Mouse (Mus musculus) hindlimb bud, embryonic 11.5 days (tissue): ENCODE data around the gene Bloc1s6.

ENCODE experiments used
- DNase-seq: peaks from one replicate; pipeline ENCODE4 v3.0.0-alpha.2; 2012; ENCODE audit warnings: low read depth, low spot score; ENCODE audit errors: extremely low spot score

The Bloc1s6 gene

DNA sequence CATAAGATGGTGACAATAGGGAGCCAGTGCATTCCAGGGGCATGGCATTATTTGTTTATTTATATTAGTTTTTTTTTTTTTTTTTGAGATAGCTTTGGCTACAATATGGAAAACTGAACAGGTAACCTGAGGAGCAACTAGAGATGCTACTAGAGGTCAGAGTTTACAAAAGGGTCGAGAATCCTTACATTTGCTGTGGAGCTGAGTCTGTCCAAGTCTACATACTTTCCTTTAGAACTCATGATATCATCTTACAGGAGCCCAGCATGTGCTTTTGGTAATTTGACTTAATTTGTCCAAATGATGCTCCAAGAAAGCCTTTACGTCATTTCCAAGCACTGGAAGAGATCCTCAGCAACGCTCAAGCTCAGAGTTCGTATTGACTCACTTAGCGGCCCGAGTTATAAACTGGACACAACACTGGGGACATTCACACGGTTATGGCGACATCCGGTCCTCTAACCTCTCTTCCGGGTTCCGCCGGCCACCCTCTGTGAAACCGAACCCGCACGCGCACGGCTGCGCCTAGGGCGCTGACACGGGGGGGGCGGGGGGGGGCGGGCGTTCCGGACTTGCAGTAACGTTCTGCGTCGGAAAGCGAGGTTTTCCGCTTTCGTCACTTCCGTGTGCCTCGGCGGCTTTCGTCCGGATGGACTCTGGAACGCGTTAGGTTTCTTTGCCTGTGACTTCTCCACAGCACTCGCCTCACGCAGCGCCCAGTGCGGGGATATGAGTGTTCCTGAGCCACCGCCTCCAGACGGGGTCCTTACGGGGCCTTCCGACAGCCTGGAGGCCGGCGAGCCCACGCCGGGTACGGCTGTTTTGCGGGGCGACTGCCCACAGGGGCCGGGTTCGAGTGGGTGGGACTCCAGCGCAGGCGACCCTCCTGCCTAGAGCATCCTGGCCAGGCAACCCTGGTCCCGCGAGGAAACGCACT, at the start of gene Bloc1s6:
TSS of gene Bloc1s6 (plus strand) at position 610 of the 937 bp plus-strand sequence.
- peak; percentile 90 for DNase-seq

DNA sequence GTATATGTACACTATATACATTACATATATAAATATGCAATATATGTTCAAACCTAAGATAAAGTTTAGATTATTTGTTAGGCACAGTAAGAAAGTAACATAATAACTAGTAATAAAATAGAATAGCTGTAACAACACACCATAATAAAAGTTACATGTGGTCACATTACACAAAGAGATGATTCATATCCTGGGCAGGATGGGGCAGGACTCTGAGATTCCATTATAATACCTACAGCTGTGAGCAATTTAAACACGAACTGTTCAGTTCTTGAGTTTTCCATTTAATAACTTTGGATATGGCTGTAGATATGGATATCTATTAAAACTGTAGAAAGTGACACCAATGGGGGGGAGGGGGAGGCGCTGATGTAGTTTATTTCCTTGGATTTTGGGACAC, 40.8 kb upstream of the Bloc1s6 start:
- DNase-seq: no peak

DNA sequence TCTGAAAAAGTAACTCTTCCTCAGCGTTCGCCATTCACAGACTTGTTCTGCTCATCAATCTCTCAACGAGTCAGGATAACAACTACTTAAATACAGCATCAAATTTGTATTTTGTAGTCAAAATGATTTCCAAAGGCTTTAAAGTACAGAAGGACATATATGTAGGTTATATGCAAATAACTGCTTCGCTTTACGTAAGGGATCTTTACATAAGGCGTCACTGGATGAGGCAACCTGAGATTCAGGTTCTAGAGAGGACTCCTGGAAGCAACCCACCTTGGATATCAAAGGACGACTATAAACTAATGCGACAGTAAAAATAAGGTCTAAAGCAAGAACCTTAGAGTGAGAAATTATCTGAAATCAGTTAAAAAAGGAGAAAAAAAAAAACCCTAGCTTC, 37.3 kb upstream of the Bloc1s6 start:
- DNase-seq: no peak

DNA sequence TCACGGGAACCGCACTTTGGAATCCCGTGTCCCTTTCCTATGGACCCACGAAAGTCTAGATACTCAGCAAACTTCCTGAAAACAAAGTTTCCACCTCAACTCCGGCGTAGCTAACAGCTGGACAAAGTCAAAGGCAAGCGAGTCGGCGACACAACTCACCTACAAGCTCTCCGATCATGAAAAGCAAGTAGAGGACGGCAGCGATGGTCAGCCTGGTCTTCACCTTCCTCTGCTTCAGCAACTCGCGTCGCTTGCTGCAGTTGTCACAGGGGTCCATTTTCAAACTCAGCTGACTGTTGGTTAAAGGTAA, 36.5 kb upstream of the Bloc1s6 start:
- no peak for DNase-seq

DNA sequence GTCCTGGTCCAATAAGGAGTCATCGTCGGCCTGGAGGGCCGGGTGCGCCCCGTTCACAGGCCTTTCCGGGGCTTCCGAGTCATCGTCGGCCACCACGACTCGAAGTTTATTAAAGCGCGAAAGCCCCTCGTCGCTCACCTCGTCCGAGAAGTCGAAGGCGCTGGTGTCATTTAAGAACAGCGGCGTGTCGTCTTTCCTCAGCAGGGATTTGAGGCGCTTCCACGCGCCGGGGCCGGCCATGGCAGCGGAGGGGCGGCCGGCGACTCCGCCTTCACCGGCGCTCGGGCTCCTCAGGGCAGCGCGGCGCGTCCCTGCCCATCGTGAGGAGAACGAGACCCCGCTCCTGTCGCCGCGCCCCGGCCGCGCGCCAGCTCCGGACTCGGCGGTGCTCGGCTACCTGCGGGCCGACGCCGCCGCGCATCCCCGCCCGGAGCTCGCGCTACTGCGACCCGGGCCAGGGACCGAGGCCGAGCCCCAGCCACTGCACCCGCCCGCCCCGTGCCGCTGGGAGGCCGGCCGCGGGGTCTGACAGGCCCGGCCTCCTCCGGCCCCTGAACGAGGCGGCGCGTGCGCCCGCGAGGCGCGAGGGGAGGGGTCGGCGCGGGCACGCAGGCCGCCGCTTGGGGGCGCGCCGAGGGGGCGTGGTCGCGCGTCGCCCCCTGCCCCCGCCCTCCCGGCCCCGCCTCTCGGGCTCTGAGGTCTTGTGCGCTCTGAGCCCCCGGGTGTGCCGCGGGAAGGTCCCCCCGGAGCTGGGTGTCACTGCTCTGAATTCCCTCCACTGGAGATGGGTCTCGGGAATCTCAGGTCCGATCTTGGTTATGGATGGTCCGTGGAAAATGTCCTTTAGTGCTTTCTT, 35.9 kb upstream of the Bloc1s6 start, which contains the start of gene Slc30a4:
TSS of gene Slc30a4 (minus strand) at position 483 of the 856 bp plus-strand sequence.
- no peak for DNase-seq

DNA sequence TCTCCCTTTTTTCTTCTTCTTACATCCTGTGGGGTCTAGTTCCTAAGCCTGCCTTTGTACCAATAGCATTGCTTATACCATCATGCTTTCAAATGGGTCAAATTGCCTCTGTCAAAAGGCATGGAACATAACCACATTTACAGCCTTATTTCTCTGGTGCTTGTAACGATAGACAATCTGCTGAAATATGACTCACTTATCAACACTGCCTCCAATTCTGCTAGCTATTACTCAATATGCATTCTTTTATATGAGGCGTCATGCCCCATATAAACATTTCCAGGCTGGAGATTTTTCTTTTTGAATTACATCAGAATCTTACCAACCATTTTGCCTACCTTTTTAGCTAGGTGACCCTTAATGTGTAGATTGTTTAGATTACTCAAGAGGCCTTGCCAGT, 33.7 kb upstream of the Bloc1s6 start:
- DNase-seq: no peak

DNA sequence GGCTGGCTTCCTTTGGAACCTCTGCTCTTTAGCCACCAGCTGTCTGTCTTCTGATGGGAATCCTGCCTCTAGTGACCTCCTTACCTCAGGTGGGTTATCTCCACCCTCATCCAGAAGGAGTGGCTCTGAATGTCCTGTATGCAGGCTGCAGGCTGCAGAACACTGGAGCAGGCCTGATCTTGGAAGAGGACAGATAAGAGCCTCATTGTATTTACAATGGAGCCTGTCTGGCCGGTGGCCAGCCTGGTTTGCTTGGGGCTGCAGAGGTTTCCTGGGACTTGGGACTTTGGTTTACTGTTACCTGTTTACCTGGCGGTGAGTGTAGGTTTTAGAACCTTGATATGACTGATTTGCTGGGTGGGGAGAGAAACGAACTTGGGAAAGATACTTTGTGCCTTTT, 30.2 kb upstream of the Bloc1s6 start:
- no peak for DNase-seq

DNA sequence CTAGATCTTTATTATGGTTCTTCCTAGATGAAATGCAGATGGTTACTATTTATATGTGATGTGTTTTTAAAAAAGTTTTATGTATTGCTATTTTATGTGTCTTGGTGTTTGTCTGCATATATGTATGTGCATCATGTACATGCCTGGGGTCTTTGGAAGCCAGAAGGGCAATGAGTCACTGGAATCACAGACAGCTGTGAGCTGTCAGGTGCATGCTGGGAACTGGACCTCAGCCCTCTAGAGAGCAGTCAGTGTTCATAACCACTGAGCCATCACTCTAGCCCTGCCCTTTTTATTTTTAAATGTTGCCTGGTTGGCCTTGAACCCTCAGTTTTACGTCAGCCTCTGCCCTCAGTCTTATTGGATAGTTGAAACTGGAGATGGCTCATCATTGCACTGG, 29.1 kb upstream of the Bloc1s6 start:
- no peak for DNase-seq

DNA sequence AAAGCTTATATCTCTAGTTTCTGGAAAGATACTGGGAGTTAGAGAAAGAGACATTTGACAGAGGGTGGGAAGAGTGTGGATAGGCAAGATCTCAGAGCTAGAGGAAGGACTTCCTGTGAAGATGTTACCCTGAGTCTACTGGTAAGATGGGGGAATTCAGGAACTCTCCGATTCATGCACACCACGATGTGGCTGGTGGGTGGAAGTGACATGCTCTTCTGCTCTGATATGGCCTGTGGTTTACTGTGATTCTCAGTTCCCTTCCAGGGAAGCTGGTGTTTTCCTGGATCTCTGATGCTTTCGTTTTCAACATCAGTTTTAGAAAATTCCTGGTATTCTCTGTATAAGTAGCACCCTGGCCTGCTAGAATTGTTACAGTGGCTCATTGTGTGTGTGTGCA, 26.4 kb upstream of the Bloc1s6 start:
- DNase-seq: no peak

DNA sequence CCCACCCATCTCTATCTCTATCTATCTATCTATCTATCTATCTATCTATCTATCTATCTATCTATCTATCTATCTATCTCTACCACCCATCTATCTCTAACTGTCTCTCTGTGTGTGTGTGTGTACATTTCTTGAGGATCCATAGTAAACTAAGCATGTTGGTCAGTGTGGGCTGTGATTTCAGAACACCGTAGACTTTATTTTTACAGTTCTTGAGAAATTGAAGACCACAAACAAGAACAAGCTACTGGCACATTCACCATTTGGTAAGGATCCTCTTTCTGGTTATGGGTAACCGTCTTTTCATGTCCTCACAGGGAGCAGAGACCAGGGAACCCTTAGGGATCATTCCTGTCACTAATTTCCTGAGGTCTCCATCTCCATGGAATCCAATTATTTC, 25.5 kb upstream of the Bloc1s6 start:
- no peak for DNase-seq

DNA sequence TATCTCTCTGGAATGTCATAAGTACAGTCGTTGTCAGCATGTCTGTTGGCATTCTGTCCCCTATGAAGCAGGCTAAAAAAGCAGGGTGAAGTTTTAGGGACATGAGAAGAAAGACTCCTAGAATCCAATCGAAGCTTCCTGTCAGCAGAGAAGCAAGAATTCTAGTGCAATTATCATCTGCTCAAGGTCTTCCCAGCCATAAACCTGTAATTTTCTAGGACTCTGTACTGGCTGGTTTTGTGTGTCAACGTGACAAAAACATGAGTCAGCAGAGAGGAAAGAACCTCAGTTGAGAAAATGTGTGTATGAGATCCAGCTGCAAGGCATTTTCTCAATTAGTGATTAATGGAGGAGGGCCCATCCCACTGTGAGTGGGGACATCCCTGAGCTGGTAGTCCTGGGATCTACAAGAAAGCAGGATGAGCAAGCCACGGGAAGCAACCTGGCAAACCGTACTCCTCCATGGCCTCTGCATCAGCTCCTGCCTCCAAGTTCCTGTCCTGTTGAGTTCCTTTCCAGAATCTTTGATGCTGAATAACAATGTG, 23.1 kb upstream of the Bloc1s6 start:
- DNase-seq: no peak

DNA sequence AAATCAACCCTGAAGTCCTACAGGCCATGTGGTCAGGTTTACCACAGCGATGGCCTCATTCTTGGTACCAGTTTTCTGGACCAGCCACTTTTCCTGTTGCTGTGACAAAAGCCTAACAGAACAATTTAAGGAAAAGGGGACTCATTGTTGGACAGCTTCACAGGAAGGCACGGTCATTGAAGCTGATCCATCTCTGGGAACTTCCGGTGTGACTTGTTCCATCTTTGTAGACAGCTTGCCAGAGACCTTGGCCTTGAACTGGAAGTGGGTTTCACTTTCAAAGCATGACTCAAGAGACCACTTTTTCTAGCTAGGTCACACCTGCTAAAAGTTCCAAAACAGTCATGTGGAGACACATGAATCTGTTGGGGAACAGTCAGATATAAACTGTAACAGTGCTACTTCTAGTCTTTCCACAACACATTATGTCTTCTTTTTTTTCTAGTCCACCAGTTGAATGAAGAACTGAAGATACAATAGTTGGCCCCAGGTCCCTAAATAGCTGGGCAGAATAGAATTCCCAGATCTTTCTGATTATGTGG, 21.9 kb upstream of the Bloc1s6 start:
- no peak for DNase-seq

DNA sequence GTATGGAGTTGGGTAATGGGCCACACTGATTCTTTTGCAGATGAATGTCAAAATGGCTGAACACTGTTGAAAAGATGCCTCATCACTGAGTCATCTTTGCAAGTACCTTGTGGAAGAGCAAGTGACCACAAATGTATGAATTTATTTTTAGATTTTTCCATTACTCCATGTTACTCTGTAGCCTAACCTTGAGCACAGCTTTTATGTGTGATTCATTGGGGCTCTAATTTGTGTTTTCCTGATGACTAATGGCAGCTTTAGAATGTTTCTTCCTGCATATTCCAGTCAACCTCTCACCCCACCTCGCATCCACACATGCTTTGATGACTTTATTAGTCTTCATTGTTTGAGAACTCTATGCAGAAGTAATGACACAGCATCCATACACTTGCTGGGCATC, 19.1 kb upstream of the Bloc1s6 start:
- no peak for DNase-seq

DNA sequence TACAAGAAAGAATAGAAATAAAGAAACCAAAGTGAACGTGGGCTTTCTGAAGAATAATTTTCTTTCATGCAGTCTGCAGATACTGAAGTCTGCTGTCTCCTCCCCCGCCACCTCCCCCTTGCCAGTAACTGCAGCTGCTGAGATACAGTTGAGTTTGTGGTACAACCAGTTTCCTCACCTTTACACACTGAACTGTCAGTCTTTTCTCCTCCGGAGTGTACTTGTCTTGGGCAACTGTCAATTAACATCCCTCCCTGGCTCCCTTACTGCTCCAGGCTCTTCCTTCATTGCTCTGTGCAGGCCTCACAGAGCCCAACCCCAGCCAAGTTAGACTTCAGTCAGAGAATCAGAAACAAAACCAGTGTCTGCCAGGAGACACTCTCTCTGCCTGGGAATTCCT, 17.7 kb upstream of the Bloc1s6 start:
- no peak for DNase-seq

DNA sequence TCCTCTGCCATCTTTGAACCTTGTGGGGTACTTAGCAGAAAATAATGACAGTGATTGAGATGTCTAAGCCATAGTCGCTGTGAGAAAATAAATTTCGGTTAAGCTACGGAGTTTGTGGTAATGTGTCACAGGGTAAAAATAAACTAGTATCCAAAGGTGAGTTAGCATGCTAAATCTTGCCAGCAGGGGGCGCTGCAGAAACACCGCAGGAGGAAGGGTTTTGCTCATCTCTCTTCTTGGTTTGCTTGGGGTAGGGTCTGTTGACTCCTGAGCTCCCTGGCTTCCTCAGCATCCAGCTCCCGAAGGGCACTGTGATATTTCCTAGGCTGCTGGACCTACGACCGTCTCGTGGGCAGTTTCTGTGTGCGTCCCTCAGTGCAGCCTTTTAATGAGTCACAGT, 12.7 kb upstream of the Bloc1s6 start:
- DNase-seq: no peak

DNA sequence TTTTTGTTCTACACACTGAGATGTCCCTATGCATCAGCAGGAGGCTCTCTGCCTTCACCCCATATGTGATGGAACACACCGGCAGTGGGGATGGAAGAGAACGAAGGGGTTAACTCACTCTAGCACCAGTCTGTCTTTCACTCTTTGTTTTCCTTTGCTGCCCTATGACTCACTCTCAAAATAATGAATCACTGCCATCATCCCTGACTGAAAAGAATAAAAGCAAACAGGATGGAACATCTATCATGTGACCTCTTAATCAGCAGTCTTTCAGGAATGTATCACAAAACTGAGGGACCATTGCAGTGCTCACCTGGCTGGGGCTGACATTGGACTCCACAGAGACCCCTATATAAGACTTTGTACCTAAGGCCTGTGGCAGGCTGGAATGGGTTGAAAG, 6.8 kb upstream of the Bloc1s6 start:
- DNase-seq: no peak

DNA sequence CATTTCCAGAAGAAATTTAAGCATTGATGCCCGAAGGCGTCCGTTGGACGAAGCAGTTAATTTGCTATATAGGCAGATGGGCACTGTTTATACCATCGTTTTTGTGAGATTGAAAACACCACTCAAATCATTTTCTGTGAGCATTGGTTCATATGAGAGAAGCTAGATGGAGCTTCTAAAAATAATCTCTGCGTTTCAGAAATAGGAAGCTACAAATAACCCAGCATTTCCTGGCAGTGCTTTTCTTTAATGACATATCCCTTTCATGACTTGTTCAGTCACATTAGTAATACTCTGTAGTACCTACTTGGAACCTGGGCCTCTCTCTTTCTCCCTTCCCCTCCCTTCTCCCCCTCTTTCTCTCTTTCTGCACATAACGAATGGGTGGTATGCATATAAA, 720 bp downstream of the Bloc1s6 start:
- no peak for DNase-seq

DNA sequence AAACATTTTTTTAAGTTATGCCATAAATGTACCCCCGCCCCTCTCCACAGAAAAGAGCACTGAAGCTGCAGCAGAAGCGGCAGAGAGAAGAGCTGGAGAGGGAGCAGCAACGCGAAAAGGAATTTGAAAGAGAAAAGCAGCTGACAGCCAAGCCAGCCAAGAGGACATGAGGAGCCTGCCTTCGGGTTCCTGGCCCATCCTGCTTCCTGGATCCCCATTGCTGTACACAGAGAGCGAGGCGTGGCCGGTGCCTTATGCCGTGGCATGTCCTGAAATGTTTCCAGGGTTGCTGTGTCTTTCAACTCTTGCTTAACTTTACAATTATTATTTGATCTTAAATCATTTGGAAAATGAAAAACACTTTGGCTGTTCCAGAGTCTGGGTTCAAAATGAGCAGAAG, 8.2 kb downstream of the Bloc1s6 start:
- no peak for DNase-seq

DNA sequence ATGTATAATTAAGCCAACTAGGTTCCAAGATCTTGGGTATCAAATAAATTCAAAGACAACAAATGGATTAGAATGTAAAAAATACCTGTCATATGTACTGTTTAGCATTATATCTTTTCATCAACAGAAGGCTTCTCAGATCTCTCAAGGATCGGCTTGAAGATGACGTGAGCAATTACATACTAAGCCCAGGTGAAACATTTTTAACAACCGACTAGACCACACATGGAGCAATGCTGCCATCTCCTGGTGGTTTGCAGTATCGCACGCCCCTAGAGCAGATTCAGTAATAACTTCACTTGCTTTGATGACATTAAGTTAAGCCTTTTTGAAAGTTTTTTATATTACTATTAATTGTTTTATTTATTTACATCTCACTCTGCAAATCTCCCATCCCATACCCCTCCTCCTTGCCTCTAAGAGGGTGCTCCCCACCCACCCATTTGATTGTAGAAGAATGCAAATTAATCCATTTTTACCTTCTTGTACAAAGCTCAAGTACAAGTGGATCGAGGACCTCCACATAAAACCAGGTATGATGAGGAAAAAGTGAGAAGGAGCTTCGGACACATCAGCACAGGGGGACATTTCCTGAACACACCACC, 15.5 kb downstream of the Bloc1s6 start:
- DNase-seq: peak; percentile 20

DNA sequence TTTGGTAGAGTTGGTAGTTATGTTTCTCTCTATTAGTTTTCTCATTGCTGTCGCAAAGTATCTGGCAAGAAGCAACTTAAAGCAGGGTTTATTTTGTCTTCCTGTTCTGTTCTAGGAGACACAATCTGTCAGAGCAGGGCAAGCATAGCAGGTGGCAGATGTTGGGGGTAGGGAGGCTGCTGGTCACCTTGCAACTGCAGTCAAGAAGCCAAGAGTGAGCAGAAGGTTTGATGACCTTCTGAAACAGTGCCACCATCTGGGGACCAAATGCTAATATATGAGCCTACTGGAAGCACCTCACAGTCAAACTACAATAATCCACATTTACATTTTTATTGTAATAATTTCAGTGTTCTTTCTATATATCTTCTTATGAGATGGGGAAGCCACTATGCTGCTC, 21.5 kb downstream of the Bloc1s6 start:
- no peak for DNase-seq

DNA sequence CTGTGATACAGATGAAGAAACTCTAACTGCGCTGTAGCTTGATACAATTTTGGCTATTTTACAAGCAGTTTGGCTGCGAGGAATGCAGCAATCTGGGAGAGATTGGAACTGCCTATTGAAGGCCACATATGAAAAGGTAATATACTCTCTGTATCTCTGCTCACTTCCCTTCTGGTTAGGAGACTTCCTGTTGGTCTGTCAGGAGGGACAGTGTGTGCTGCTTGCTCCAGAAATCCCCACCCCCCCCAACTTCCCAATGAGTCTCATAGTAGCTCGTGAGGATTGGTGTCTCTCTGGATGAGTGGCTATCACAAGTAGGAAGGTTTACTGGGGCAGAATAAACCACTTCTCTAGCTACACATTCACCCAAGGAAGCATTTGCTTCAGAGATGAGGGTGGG, 24.7 kb downstream of the Bloc1s6 start:
- DNase-seq: no peak
